Mouse (Mus musculus): Measurements from ENCODE around the gene Ccnq. TPM values are rescaled to one million over a fixed set of nuclear protein-coding genes. Genes with fewer than 3 reads are reported as not detected.

Gene Ccnq
- polyA plus RNA-seq, 1 experiment from 2014 or later, result 28.1 TPM

DNA sequence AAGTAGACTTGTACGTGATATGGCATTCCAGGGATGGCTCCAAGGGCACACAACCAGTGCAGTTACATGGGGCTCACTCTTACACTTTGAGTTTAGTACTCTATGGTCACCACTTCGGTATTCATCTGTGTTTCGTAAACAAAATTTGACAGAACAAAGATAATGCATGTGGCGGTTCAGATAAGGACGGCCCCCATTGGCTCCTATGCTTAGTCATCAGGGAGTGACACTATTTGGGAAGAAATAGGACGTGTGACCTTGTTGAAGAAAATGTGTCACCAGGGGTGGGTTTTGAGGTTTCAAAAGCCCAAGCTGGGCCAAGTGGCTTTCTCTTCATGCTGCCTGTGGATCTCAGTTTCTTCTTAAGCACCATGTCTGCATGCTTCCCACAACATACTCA lies 18.9 kb downstream of the Ccnq start:
- H3K27ac ChIP-seq (ENCODE audit: poor library complexity, severe bottlenecking), result no peak overlapping the region
- no peak overlapping the region for H3K4me3 ChIP-seq
- no peak overlapping the region for H3K4me2 ChIP-seq
- H3K9ac ChIP-seq, result no peak overlapping the region
- no peak for ATAC-seq (ENCODE audit: insufficient number of reproducible peaks, low FRiP score)
- 60% methylated on average over 6 of the region's 6 CpGs for WGBS
- no peaks in the 10 kb centered on the region for H3K27me3 ChIP-seq (replicated peaks)
- H3K9me3 ChIP-seq (replicated peaks), result no peaks in the 10 kb centered on the region
- no peaks in the 10 kb centered on the region for H3K36me3 ChIP-seq
- no peaks in the 10 kb centered on the region for H3K4me1 ChIP-seq (replicated peaks)

DNA sequence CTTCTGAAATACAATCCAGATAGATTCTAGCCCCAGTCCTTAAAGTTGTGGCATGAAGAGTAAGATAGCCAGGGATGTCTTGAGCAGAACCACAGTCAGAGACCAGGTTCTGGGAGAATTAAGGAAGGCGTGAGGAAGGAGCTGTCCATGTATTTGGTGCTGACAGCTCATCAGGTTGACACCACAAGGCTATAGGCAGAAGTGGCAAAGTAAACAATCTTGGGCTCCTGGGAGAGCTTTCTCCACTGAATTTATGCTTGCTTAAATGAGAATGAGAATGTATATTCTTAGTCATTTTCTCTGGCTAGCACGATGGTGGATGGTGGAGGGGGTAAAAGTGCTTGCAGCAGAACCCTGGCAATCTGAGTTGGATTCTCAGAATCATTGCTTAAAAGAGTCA lies 20.6 kb downstream of the Ccnq start:
- H3K4me1 ChIP-seq (replicated peaks), result no peaks in the 10 kb centered on the region
- no peaks in the 10 kb centered on the region for H3K27me3 ChIP-seq (replicated peaks)
- H3K9ac ChIP-seq, result no peak overlapping the region
- no peaks in the 10 kb centered on the region for H3K9me3 ChIP-seq (replicated peaks)
- ATAC-seq (ENCODE audit: insufficient number of reproducible peaks, low FRiP score), result no peak
- no peak overlapping the region for H3K4me3 ChIP-seq
- 16% methylated on average over 2 of the region's 2 CpGs for WGBS
- no peaks in the 10 kb centered on the region for H3K36me3 ChIP-seq
- H3K4me2 ChIP-seq, result no peak overlapping the region
- no peak overlapping the region for H3K27ac ChIP-seq (ENCODE audit: poor library complexity, severe bottlenecking)

DNA sequence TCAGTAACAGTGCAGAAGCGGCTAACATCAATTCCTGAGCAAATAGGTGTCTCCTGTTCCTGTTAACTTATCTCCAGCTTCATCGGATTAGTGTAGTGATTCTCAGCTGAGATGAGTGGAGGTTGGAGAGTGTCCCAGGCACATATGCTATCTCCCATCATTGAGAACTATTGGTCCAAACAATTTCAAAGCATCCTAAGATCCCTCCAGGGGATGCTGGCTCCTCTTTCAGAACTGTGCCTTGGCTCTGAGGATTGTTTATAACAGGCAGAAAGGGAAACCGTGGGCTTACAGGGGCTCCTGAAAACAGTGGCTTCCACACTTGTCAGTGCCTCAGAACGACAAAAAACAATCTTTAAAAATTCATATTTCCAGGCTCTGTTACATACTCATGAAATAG lies 23.5 kb downstream of the Ccnq start:
- Histone ChIP-seq H3K9ac (no peak overlapping the region), H3K4me1 (replicated peaks) (no peaks in the 10 kb centered on the region), H3K9me3 (replicated peaks) (no peaks in the 10 kb centered on the region), H3K36me3 (no peaks in the 10 kb centered on the region), H3K27me3 (replicated peaks) (no peaks in the 10 kb centered on the region), H3K4me2 (no peak overlapping the region), H3K27ac (ENCODE audit: poor library complexity, severe bottlenecking) (no peak overlapping the region), H3K4me3 (no peak overlapping the region)
- ATAC-seq (ENCODE audit: insufficient number of reproducible peaks, low FRiP score), result no peak
- WGBS, result 62% methylated on average over 4 of the region's 4 CpGs

DNA sequence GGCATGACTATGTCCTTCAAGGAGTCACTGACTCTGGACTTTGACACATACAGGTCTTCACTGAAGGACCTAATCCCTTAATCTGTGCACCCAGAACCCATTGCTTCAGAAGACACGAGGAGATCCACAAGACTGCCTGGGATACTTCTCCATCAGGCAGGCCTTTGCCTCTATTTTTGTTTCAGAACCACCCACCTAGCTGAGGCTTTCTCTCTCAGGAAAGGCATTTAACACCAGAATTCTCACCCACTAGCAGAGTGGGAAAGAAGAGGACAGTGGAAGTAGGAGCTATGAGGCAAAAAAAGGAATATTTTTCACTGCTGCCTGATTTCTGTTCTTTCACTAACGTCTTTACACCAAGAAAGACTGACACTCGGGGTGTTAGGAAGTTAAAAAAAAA lies 25.2 kb downstream of the Ccnq start:
- Histone ChIP-seq H3K9ac (no peak overlapping the region), H3K4me3 (no peak overlapping the region), H3K4me2 (no peak overlapping the region), H3K36me3 (no peaks in the 10 kb centered on the region), H3K27me3 (replicated peaks) (no peaks in the 10 kb centered on the region), H3K27ac (ENCODE audit: poor library complexity, severe bottlenecking) (no peak overlapping the region), H3K4me1 (replicated peaks) (no peaks in the 10 kb centered on the region), H3K9me3 (replicated peaks) (no peaks in the 10 kb centered on the region)
- 68% methylated on average over 3 of the region's 3 CpGs for WGBS
- ATAC-seq (ENCODE audit: insufficient number of reproducible peaks, low FRiP score), result no peak

DNA sequence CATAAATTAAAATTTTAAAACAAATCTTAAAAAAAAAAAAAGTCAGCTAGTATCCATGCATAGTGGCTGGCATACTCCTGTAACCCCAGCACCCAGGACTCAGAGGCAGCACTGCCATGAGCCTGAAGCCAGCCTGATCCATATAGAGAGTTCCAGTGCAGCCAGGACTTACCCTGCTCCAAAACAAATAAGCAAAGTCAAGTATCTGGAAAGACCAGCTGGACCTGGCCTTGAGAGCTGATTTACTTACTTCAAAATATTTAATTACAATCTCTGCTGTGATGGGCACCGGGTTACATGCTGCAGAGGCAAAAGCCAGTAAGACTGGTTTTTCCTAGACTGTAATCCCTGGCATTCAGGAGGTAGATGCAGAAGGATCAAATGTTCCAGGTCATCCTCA lies 26.7 kb downstream of the Ccnq start:
- Histone ChIP-seq H3K4me2 (no peak overlapping the region), H3K27ac (ENCODE audit: poor library complexity, severe bottlenecking) (no peak overlapping the region), H3K4me3 (no peak overlapping the region), H3K4me1 (replicated peaks) (no peaks in the 10 kb centered on the region), H3K9me3 (replicated peaks) (no peaks in the 10 kb centered on the region), H3K9ac (no peak overlapping the region), H3K27me3 (replicated peaks) (no peaks in the 10 kb centered on the region), H3K36me3 (no peaks in the 10 kb centered on the region)
- ATAC-seq (ENCODE audit: insufficient number of reproducible peaks, low FRiP score), result no peak
- WGBS, result 74% methylated on average over 1 of the region's 1 CpGs

DNA sequence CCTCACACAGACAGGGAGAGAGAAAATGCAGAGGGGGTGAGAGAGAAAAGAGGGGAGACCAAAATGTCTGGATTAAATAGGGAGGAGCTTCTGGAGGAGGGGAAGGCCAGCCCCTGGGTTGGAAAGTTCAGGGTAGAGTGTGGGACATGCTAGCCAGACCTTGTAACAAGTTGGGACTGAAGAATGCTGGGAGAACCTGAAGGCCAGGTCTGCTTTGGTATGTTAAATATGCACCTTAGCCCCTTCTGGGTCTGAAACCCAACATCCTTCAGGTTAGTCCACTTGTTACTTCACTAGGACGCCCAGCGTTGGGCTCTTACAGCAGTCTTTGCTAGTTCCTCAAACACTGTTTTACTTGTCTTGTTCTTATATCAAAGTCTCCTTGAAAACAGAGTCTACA lies 30.1 kb downstream of the Ccnq start:
- H3K27ac ChIP-seq (ENCODE audit: poor library complexity, severe bottlenecking), result no peak overlapping the region

DNA sequence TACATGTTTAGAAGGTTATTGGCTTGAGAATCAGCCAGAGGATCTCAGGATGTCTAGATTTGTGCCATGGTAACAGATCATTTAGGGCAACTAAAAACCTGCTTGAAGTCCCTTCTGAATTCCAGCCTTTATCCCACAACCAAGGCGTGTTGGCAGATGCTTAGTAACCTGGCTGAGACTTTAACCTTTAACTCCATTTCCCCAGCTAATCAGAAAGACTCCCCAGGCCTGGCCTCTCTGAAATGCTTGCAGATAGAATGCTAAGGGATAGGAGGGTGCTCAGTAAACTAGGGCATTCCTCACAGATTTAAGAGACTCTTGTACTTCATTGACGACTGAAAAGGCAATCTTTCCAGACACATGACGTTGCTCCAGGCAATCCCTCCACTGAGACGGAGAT lies 33.9 kb downstream of the Ccnq start:
- 0 out of 2 replicates have a peak, but pooled peaks cover 2% of the 10 kb centered on the region for H3K4me1 ChIP-seq (replicated peaks)
- H3K4me2 ChIP-seq, result no peak overlapping the region
- no peaks in the 10 kb centered on the region for H3K27me3 ChIP-seq (replicated peaks)
- H3K9ac ChIP-seq, result no peak overlapping the region
- no peak for ATAC-seq (ENCODE audit: insufficient number of reproducible peaks, low FRiP score)
- H3K4me3 ChIP-seq, result no peak overlapping the region
- H3K9me3 ChIP-seq (replicated peaks), result no peaks in the 10 kb centered on the region
- H3K27ac ChIP-seq (ENCODE audit: poor library complexity, severe bottlenecking), result no peak overlapping the region
- H3K36me3 ChIP-seq, result no peaks in the 10 kb centered on the region
- 68% methylated on average over 4 of the region's 4 CpGs for WGBS

More for the DNA sequence above, 30.1 kb downstream of the Ccnq start:
- no peaks in the 10 kb centered on the region for H3K36me3 ChIP-seq
- no peak for ATAC-seq (ENCODE audit: insufficient number of reproducible peaks, low FRiP score)
- H3K9me3 ChIP-seq (replicated peaks), result no peaks in the 10 kb centered on the region
- no peaks in the 10 kb centered on the region for H3K27me3 ChIP-seq (replicated peaks)
- 79% methylated on average over 2 of the region's 2 CpGs for WGBS
- no peak overlapping the region for H3K4me3 ChIP-seq
- H3K4me2 ChIP-seq, result no peak overlapping the region
- H3K9ac ChIP-seq, result no peak overlapping the region
- no peaks in the 10 kb centered on the region for H3K4me1 ChIP-seq (replicated peaks)

DNA sequence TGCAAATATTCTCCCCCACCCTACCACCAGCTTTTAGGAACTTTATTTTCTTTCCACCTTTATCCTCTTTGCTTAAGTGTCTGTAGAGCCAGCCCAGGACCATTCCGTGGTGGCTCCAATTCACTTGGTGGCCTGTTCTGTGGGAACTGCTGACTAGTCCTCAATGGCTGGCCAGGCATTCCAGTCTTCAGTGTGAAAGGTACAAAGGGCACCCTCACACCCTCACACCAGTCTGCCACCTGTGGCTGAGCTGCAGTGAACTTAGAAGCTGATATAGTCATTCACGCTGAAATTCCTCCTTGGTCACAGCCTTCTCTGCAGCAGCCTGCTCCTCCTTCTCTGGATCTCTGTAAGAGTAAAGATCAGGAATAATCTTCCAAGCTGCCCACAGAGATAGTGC lies 42.9 kb downstream of the Ccnq start:
- H3K4me1 ChIP-seq (replicated peaks), result peaks cover 2% of the 10 kb centered on the region; the same call in 1 of the 2 replicates
- no peak overlapping the region for H3K27ac ChIP-seq (ENCODE audit: poor library complexity, severe bottlenecking)
- WGBS, result 74% methylated on average over 2 of the region's 2 CpGs
- no peaks in the 10 kb centered on the region for H3K9me3 ChIP-seq (replicated peaks)
- no peaks in the 10 kb centered on the region for H3K27me3 ChIP-seq (replicated peaks)
- no peaks in the 10 kb centered on the region for H3K36me3 ChIP-seq
- H3K4me3 ChIP-seq, result no peak overlapping the region
- H3K9ac ChIP-seq, result no peak overlapping the region
- no peak overlapping the region for H3K4me2 ChIP-seq
- no peak for ATAC-seq (ENCODE audit: insufficient number of reproducible peaks, low FRiP score)

DNA sequence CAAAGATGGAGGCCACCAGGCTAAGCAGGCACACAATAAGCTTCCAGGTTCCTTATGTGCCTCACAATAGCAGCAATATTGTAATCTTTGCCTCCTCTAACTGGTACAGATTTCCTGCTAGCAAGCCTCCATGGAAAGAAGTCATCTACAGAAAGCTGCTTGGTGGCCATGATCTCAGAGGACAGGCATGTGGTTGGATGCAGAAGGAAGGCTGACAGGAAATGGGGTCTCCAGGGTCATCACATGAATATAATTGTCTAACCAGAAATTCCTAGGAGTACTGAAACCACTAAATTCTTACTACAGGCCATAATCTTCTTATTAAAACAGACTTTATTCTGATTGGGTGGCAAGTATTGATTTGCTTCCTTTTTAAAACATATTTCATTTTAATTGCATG lies 45.5 kb downstream of the Ccnq start:
- Histone ChIP-seq H3K4me3 (no peak overlapping the region), H3K27ac (ENCODE audit: poor library complexity, severe bottlenecking) (no peak overlapping the region)

DNA sequence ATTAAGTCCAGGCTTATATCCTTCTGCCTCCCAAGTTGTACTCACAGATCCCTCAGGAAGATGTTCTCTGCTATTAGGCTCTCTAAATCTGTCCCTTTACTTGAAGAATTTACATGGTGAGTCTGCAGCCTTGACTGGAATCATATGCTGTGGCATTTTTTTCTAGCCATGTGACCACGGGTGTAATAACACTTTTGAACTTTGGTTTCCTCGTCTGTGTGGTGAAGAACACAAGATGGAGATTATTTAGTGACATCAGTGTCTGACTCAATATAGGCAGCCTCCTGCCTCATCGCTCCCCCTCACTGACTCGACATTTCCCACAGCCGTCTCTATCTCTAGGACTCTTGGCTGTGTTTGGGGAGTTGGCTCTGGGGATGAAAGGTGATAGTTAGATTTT lies 48.4 kb downstream of the Ccnq start:
- no peak overlapping the region for H3K4me3 ChIP-seq
- H3K9ac ChIP-seq, result no peak overlapping the region
- H3K36me3 ChIP-seq, result no peaks in the 10 kb centered on the region
- no peak overlapping the region for H3K4me2 ChIP-seq
- no peaks in the 10 kb centered on the region for H3K9me3 ChIP-seq (replicated peaks)
- 0 out of 2 replicates have a peak, but pooled peaks cover 3% of the 10 kb centered on the region for H3K27me3 ChIP-seq (replicated peaks)
- H3K27ac ChIP-seq (ENCODE audit: poor library complexity, severe bottlenecking), result no peak overlapping the region
- ATAC-seq (ENCODE audit: insufficient number of reproducible peaks, low FRiP score), result no peak
- WGBS, result 59% methylated on average over 5 of the region's 5 CpGs
- H3K4me1 ChIP-seq (replicated peaks), result peaks cover 2% of the 10 kb centered on the region; the same call in 1 of the 2 replicates

More for the DNA sequence above, 45.5 kb downstream of the Ccnq start:
- Histone ChIP-seq H3K36me3 (no peaks in the 10 kb centered on the region), H3K9me3 (replicated peaks) (no peaks in the 10 kb centered on the region), H3K27me3 (replicated peaks) (no peaks in the 10 kb centered on the region), H3K9ac (no peak overlapping the region), H3K4me2 (no peak overlapping the region), H3K4me1 (replicated peaks) (peaks cover 2% of the 10 kb centered on the region; the same call in 1 of the 2 replicates)
- ATAC-seq (ENCODE audit: insufficient number of reproducible peaks, low FRiP score), result no peak

DNA sequence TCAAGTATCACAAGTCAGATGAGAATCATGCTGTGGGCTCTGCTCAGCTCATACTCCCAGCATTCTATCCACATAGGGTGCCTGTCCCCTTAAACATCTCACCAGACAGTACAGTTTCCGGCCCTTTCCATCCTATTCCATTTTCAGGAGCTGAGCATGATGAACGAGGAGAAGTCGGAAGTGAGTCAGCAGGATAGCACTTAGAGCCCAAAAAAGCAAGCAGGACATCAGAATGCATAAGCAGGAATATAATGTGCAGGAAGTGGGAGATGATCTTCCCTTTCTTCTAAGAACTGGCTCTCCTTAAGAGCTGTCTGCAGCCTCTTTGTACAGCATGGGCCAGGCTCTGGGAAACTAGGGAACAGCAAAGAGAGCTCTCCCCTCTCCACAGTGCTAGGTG lies 49.2 kb downstream of the Ccnq start:
- Histone ChIP-seq H3K9me3 (replicated peaks) (no peaks in the 10 kb centered on the region), H3K27ac (ENCODE audit: poor library complexity, severe bottlenecking) (no peak overlapping the region), H3K4me1 (replicated peaks) (peaks cover 2% of the 10 kb centered on the region; the same call in 1 of the 2 replicates), H3K27me3 (replicated peaks) (0 out of 2 replicates have a peak, but pooled peaks cover 3% of the 10 kb centered on the region), H3K9ac (no peak overlapping the region), H3K36me3 (no peaks in the 10 kb centered on the region), H3K4me3 (no peak overlapping the region), H3K4me2 (no peak overlapping the region)
- 63% methylated on average over 3 of the region's 3 CpGs for WGBS
- ATAC-seq (ENCODE audit: insufficient number of reproducible peaks, low FRiP score), result no peak
